Mouse (Mus musculus): ENCODE data around the gene Gm597. TPM values are rescaled to one million over a fixed set of nuclear protein-coding genes. Genes with fewer than 3 reads are reported as not detected.

The Gm597 gene
- total RNA-seq (2017), result not detected in 2 replicates

- no peak for ATAC-seq (replicated peaks; ENCODE audit: low read depth, poor library complexity, severe bottlenecking)
These were observed at the start of gene Gm597 for GRCm38 (mm10) chr1:28780152-28780551. Gm597 (minus strand) TSS chr1:28780252.

DNA sequence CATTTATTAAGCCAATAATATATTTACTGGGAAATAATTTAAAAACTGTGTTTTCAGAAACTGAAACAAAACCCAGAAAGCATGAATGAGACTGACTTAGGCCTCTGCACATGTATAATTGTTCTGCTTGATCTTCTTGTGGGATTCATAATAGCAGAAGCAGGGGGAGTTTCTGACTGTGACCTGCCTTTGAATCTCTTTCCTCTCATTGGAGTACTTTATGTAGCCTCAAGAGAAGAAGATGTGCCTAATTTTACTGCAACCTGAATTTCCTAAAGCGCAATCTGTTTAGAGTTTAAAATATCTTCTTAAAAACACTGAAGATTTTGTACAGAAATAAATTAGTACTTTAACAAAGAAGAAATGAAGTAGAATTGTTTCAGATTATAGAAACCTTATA is 27.6 kb upstream of the Gm597 start:
- ATAC-seq (replicated peaks; ENCODE audit: low read depth, poor library complexity, severe bottlenecking), result no peak

DNA sequence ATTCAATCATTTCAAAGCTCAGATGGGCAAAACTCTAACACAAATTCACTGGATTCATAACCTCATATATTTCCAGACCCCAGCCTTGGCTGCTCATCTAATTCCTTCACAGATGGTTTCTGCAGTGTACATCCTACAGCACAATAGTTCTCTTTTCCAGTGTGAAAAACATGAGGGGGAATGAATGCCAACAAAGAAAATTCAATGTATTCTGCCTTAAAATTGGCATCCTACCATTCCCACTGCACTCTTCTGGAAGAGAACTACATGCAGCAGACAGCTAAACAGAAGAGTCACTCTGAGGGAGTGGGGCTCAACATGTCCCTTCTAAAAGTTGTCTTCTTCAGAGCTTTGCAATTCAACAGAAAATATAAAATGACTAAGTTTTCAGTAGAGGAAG is 26.6 kb upstream of the Gm597 start:
- ATAC-seq (replicated peaks; ENCODE audit: low read depth, poor library complexity, severe bottlenecking), result no peak

DNA sequence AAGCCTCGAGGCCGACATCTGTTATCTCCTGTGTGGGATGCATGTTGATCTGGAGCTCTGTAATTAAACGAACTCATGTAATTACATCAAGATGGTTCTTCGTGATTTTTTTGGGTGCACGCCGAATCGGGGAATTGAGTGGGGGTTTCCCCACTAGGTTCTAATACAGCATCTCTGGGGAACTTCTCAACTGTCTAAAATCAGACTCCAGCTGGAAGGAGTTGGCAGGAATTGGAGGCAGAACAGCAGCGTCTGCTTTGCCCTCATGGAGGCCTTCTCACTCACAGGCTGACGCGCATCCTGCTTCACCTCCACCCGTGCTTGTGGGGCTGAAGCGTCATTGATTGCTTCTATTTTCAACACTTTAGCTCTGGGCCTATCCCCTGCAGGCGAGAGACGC is 20.8 kb upstream of the Gm597 start:
- ATAC-seq (replicated peaks; ENCODE audit: low read depth, poor library complexity, severe bottlenecking), result no peak
